Mouse (Mus musculus): ENCODE data around the gene Ap2s1. TPM values are rescaled to one million over a fixed set of nuclear protein-coding genes. Genes with fewer than 3 reads are reported as not detected.

Ap2s1 gene
- polyA plus RNA-seq (2014; fragmentation: Illumina TruSeq; extraction: RNeasy Lipid Tissue Mini Kit (QIAGEN cat#74804); ENCODE audit: insufficient read depth, low read depth, low replicate concordance): 163 TPM

GRCm38 (mm10) chr7:16738073-16738696 is at the start of gene Ap2s1:
Gene Ap2s1, plus strand, starts transcription at chr7:16738410.

GRCm38 (mm10) chr7:16721629-16722028 is 16.6 kb upstream of the Ap2s1 start, which contains the start of gene Ceacam9:
Gene Ceacam9, plus strand, starts transcription at chr7:16721929.

GRCm38 (mm10) chr7:16780825-16781554 is 42.8 kb downstream of the Ap2s1 start, which contains the start of gene Slc1a5:
Gene Slc1a5, plus strand, starts transcription at chr7:16781340.

Other genes starting within 250 kb of the Ap2s1 start
- gene Arhgap35, start 123.4 kb upstream of the Ap2s1 start, polyA plus RNA-seq (2014; fragmentation: Illumina TruSeq; extraction: RNeasy Lipid Tissue Mini Kit (QIAGEN cat#74804); ENCODE audit: insufficient read depth, low read depth, low replicate concordance): 9.8 TPM
- not detected for gene Ceacam15, start 62.7 kb upstream of the Ap2s1 start, polyA plus RNA-seq (2014; fragmentation: Illumina TruSeq; extraction: RNeasy Lipid Tissue Mini Kit (QIAGEN cat#74804); ENCODE audit: insufficient read depth, low read depth, low replicate concordance)
- gene Ceacam9, start 16.5 kb upstream of the Ap2s1 start, polyA plus RNA-seq (2014; fragmentation: Illumina TruSeq; extraction: RNeasy Lipid Tissue Mini Kit (QIAGEN cat#74804); ENCODE audit: insufficient read depth, low read depth, low replicate concordance): not detected
- 68.9 TPM for gene Slc1a5, start 42.9 kb downstream of the Ap2s1 start, polyA plus RNA-seq (2014; fragmentation: Illumina TruSeq; extraction: RNeasy Lipid Tissue Mini Kit (QIAGEN cat#74804); ENCODE audit: insufficient read depth, low read depth, low replicate concordance)
- gene Strn4, start 77.5 kb downstream of the Ap2s1 start, polyA plus RNA-seq (2014; fragmentation: Illumina TruSeq; extraction: RNeasy Lipid Tissue Mini Kit (QIAGEN cat#74804); ENCODE audit: insufficient read depth, low read depth, low replicate concordance): 33.9 TPM
- gene Fkrp, start 78.3 kb downstream of the Ap2s1 start, polyA plus RNA-seq (2014; fragmentation: Illumina TruSeq; extraction: RNeasy Lipid Tissue Mini Kit (QIAGEN cat#74804); ENCODE audit: insufficient read depth, low read depth, low replicate concordance): 11.8 TPM
- 32.2 TPM for gene Prkd2, start 104.5 kb downstream of the Ap2s1 start, polyA plus RNA-seq (2014; fragmentation: Illumina TruSeq; extraction: RNeasy Lipid Tissue Mini Kit (QIAGEN cat#74804); ENCODE audit: insufficient read depth, low read depth, low replicate concordance)
- 7.2 TPM for gene Dact3, start 136.9 kb downstream of the Ap2s1 start, polyA plus RNA-seq (2014; fragmentation: Illumina TruSeq; extraction: RNeasy Lipid Tissue Mini Kit (QIAGEN cat#74804); ENCODE audit: insufficient read depth, low read depth, low replicate concordance)
- 7.3 TPM for gene Gng8, start 153.4 kb downstream of the Ap2s1 start, polyA plus RNA-seq (2014; fragmentation: Illumina TruSeq; extraction: RNeasy Lipid Tissue Mini Kit (QIAGEN cat#74804); ENCODE audit: insufficient read depth, low read depth, low replicate concordance)
- gene Ptgir, start 168.1 kb downstream of the Ap2s1 start, polyA plus RNA-seq (2014; fragmentation: Illumina TruSeq; extraction: RNeasy Lipid Tissue Mini Kit (QIAGEN cat#74804); ENCODE audit: insufficient read depth, low read depth, low replicate concordance): 2.2 TPM
- gene Calm3, start 185.7 kb downstream of the Ap2s1 start, polyA plus RNA-seq (2014; fragmentation: Illumina TruSeq; extraction: RNeasy Lipid Tissue Mini Kit (QIAGEN cat#74804); ENCODE audit: insufficient read depth, low read depth, low replicate concordance): 135 TPM
- 1.5 TPM for gene Pnmal2, start 206.3 kb downstream of the Ap2s1 start, polyA plus RNA-seq (2014; fragmentation: Illumina TruSeq; extraction: RNeasy Lipid Tissue Mini Kit (QIAGEN cat#74804); ENCODE audit: insufficient read depth, low read depth, low replicate concordance)
- not detected for gene Pnmal1, start 221.3 kb downstream of the Ap2s1 start, polyA plus RNA-seq (2014; fragmentation: Illumina TruSeq; extraction: RNeasy Lipid Tissue Mini Kit (QIAGEN cat#74804); ENCODE audit: insufficient read depth, low read depth, low replicate concordance)
- gene Gm42372, start 244.7 kb downstream of the Ap2s1 start, polyA plus RNA-seq (2014; fragmentation: Illumina TruSeq; extraction: RNeasy Lipid Tissue Mini Kit (QIAGEN cat#74804); ENCODE audit: insufficient read depth, low read depth, low replicate concordance): not detected